Mouse (Mus musculus) lung, postnatal 0 days (tissue): ENCODE data around the gene Xcr1.

ENCODE experiments used
- CTCF ChIP-seq: IDR thresholded peaks from 2 replicates; pipeline ENCODE4 v1.5.1; 2016; ENCODE audit warnings: antibody characterized with exemption, mild to moderate bottlenecking
- EP300 ChIP-seq: IDR thresholded peaks from 2 replicates; pipeline ENCODE4 v1.6.1; 2016; ENCODE audit warnings: antibody characterized with exemption, mild to moderate bottlenecking, control low read depth

GRCm38 (mm10) chr9:123814821-123815220, 47.0 kb downstream of the Xcr1 start:
- TF ChIP-seq CTCF (no peak), EP300 (no peak)
